Mouse (Mus musculus) cerebellum, adult 11-12 months (tissue): ENCODE measurements at regions not wholly inside any gene's neighbourhood (a gene's known extent, or its start where the extent isn't known, plus 50 kb on each side); places are given as distances from the start of the nearest gene placed in this dataset.

Experiments used
- DNase-seq: peaks from one replicate; pipeline ENCODE4 v3.0.0; 2022

DNA sequence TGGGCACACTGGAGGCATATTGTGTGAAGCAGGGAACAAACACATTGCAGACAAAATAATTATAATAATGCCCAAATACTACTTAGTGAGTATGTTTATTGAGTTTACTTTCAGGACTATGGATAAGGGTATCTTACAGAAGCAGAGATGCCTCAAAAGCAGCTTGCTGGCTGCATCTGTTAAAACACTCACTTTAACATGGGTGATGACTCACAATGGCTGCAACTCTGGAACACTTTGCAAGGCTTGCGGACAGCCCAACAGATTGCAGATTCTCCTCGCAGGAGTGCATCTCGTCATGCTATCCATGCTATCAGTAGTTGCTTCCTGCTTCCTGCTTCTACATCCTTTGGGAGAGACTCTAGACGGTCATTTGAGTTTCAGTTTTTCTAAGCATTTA lies 373.2 kb upstream of the Arpp21 start:
- no peak for DNase-seq

DNA sequence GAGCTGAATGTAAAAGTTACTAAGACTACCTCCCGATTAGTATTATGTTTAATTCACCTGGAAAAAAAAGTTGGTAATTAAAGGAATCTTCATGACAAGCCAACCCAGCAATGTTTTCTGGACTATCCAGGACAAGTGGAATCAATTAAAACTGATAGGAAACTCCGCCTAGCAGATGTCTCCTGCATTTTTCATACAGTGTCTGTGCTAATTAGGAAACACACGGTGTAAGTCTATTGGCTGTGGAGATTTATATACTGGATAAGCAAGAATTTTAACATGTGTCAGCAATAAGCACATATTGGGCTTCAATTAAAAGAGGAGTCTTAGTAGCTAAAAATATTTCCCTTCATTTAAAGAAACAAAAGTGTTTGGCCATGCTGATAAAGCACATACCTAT lies 371.5 kb upstream of the Arpp21 start:
- DNase-seq: no peak

DNA sequence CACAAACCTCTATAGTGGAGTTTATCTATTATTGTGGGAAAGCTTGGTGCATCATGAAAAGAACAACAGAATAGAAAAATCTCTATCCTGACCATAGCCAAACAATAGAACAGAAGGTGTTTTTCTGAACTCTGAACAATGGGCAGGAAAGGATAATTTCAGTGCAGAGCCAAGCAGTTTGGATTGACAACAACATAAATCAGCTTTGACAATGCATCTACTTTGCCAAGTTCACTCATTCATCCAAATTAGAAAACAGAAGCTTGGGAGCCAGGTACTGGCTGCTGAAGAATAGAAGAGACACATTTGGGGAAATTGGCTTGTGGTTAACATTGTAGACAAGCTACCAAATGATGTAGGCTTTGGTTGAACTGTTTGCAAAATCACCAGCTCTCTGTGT lies 360.0 kb upstream of the Arpp21 start:
- peak; percentile 46 for DNase-seq

DNA sequence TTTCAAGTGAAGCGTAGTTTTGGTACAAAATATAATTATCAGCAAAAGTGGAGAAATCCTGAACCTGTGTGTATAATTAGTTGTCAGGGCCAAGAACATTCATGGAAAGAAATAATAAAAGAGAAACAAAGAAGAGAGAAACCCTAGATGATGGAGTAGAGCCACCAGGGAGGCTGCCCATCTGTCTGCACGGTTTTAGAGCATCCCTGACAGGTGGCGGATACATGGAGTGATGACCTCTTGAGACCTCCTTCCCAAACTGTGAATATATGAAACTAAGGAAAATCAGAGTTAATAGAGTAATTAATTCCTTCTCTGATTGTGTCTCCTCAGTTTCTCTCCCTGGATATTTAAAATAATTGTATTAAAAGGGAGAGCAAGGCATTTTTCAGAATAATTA lies 354.5 kb upstream of the Arpp21 start:
- peak; percentile 41 for DNase-seq

DNA sequence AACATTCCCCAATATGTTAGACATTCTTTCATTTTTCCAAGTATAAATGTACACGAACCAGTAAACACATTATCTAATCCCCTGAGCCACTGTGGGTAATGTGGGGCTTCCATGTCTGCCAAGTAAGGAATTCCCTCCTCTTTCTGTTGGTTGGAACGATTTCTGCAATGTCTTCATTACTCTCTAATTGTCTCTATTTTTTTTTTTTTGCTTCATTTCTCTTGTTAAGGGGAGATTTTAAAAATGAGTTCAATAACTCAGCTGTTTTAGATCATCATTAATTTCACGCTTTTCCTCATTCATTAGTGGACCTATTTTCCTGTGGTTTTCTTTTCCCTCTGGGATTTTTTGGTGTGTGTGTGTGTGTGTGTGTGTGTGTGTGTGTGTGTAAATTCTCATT lies 337.6 kb upstream of the Arpp21 start:
- no peak for DNase-seq

DNA sequence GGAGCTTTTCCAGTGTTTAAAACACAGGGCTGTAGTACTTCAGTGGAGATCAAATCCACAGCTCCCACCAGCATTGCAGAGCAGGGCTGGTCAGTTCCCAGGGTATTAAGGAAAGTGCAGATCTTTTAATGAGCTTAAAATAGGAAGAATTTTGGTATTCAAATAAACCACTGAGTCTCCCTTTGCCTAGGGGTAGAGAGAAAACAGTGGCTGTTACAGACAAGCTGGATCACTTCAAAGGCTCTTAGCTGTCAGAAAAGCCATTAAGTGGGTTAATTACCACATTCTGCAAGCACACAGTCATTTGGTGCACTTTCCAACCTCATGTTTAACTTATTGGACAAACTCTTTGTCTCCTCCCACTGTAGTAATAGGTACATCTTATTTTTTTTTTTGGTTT lies 325.6 kb upstream of the Arpp21 start:
- DNase-seq: no peak

DNA sequence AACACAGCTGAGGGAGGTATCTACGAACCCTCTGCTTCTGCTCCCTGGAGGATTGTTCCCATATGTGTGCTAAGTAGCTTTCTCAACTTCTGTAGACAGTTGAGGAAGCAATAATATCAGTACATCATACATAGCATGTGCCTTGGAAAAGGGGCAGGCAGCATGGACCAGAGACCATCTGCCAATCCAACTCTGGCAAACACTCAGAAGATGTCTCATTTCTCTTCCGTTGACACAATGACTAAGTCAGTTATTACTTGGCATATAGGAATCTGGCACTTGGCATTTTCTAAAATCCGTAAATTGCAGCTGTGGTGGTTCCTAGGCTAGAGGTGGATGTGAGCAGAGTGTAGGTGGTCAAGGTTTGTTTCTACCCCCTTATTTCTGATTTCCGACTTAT lies 324.5 kb upstream of the Arpp21 start:
- no peak for DNase-seq

DNA sequence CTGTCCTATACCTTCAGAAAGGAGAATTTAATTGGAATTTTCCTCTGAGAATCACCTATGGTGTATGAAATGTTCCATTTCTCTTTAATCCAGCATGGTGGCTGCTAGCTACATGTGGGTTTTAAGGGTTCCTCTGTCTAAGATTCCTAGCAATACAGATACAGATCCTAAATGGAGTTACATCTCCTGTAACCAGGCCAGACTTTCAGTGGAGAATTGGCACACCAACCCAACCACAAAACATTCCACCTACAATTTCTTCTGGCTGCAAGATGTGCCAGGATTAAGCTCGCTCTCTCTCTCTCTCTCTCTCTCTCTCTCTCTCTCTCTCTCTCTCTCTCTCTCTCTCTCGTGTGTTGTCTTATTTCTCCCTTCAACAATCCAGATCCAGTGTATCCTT lies 302.2 kb upstream of the Arpp21 start:
- no peak for DNase-seq

DNA sequence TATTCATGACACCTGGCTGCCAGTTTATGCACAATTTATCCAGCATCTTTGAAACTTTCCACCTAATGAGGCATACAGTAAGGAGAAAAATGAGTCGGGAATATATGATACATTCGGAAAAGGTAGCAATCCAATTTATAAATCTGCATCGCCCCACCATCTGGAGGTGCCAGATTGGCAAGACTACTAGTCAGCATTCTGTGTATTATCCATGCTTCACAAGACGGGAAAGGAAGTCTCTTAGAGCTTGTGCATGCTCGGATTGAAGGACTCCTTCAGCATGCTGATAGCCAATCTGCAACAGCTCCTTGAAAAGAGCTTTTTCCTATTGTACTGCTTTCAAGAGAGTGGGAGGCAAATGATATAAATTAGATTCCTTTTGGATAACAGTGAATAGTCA lies 289.6 kb upstream of the Arpp21 start:
- DNase-seq: peak; percentile 67

DNA sequence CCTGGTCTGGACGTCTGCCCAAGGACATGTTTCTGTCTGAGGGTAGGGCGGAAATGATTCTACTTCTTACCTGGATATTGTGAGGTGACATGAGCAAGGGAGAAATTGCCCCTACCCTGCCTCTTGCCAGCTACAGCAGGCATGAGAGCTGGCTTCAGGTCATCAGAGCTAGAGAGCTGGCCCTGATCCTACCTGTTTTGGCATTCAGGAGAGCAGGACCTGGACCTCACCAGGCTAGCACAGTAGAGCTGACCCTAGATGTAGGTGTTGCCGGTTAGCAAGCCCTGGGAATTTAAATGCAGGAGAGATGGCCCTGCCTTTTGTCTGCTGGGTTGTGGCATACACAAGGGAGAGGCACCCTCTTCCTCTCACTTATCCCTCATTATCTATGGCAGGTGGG lies 287.5 kb upstream of the Arpp21 start:
- DNase-seq: peak; percentile 21

DNA sequence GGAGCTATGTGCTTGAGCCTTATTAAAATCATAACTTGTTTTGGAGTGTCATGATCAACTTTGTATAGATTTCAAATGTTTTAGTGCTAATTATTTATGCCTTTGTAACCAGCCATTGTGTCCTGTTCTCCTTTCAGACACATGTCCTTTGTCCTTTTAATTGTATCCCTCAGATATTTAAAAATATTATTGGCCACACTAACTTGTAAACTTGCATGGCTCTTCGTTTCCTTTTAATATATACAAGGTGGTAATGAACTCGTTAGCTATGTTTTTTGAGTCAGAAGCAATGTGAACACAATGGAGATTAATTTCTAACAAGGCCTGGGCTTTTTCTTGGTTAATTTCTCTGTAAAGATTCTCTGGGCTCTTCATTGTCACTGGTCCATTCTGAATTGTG lies 275.0 kb upstream of the Arpp21 start:
- DNase-seq: no peak

DNA sequence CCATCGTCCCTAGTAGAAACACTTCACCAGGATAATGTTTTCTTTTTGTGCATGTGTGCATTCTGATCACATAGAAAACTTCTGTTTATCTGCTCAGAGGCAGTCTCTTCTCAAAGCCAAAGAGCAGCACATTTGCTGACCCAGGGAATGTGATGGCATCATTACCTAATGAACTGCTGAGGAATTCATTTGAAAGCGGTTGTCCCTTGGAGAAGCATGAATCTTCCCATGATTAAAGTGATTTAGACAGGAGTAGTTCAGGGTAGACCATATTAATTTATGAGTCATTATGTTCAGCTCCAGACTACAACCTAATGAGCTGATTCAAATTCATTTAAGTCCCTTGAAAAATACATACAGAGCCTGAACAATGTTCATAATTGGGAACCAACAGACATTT lies 271.1 kb upstream of the Arpp21 start:
- no peak for DNase-seq

DNA sequence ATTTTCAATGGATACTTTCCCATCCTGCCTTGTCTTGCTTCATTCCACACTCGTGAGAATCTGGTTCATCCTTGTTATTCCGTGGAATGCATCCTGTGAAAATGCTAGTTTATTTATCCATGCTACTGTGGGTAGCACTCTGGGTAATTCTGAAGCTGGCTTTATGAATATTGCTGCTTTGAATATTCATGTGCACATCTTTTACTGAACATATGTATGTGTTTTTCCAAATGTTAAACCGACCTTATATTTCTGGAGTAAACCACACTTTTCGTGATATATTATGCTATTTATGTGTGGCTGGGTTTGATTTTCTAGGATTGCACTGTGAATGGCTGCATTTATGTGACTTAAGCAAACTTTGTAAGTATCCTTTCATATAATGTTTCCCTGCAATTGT lies 262.9 kb upstream of the Arpp21 start:
- no peak for DNase-seq

DNA sequence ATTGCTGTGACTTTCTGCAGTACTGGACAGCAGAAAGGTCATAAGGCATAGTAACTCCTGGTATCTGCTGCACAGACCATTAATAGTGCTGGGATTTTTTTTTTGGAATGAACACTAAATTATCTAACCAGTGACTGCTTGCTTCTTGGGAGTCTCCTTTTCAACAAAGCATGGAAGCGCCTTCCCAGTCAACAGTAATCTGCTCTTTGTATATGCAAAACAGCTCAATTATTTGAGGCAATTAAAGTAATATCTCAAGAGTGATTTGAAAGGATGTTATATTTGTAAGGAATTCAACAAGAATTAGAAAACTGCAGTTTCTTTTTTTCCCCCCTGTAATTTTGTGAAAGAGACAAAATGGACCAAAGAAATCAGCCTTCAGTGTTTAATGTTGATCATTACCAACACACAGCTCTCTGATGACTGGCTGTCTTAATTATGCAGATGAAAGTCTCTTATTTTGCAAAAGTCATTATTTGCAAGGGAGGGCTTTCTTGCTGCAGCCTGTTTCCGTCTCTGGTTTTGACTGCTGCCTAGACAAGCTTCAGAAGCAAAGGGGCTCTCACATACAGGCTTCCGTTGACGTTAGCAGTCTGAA lies 260.3 kb upstream of the Arpp21 start:
- no peak for DNase-seq

DNA sequence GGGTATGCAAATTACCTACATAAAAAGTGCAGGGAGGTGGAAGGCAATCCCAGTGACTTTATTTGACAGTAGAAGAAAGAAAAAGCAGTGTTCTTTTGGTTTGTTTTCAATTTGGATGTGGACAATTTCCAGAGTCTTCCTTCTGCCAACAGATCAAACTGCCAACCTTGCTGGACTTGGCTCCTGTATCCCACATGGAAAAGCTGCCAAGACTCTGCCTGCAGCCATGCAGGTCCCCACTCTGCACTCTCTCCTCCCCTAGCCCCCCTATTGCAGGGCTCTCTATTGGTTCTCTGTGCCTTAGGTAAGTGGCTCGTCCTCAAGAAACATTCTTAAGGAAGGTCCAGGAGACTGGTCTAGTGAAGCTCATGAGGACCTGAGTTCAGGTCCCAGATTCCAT lies 255.2 kb upstream of the Arpp21 start:
- DNase-seq: peak; percentile 86

DNA sequence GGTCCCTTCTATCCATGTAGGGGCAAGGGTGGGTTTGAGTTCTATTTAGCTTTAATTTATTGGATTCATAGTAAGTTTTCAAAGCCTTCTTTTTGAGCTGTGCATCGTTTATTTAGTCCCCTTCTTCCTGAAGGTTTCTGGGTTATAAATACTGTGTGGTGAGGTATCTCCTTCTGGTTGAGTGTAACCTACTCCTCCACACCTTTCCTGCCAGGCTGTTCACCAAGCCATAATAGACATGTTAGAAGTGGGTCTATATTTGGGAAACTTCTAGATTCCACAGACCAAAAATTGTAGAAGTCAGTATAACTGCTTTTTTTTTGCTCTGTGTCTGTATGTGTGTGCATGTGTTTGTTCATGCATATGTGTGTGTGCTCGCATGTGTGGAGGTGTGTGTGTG lies 240.9 kb upstream of the Arpp21 start:
- DNase-seq: no peak

DNA sequence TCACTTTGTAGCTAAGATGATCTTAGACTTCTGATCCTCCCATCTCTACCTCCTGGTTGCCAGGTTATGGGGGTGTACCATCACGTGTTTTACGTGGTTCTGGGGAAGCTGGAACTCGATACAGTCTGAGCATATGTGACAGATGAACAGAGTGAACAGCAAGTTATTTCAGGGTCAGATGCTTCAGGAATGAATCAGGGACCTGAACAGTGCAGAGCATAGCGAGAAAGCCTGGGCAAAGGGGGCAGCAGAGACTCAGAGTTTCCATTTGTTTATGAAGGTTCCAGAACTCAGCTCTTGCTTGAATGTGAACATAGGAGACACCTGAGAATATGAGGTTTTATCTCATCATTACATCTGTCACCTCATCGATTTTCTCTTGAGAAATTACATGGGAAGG lies 221.9 kb upstream of the Arpp21 start:
- no peak for DNase-seq

DNA sequence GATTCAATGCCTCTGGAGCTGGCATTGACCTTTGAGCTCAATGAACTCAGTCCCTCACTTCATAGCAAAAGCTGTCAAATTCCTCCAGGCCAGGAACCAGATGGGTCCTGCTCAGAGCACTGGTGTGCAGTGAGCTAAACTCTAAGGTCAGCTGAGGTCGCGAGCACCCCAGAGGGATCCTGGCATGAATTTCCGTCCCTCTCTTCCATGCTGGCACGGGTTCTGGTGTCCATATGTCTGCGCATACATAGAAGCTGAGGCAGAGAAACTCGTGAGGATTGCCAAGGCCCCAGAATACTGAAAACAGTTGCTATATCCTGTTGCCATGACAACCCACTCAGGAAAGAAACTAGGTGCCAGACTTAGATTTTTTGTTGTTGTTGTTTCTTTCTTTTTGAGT lies 219.0 kb upstream of the Arpp21 start:
- DNase-seq: peak; percentile 97

DNA sequence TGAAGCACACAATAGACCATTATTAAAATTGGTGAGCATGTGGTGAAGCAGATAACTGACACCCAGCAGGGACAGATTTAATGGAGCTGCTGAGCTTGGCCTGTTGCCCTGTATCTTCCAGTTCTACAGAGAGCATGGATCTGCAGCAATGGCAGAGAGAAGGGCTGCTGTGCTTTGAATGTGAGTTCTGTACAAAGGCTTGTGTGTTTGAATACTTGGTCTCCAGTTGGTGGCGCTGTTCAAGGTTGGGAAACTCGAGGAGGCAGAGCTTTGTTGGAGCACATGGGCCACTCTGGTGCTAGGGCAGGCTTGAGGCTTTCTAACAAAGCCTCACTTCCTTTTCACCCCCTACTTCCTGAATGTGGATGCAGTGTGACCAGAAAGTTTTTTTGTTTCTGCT lies 211.8 kb upstream of the Arpp21 start:
- DNase-seq: peak; percentile 79

DNA sequence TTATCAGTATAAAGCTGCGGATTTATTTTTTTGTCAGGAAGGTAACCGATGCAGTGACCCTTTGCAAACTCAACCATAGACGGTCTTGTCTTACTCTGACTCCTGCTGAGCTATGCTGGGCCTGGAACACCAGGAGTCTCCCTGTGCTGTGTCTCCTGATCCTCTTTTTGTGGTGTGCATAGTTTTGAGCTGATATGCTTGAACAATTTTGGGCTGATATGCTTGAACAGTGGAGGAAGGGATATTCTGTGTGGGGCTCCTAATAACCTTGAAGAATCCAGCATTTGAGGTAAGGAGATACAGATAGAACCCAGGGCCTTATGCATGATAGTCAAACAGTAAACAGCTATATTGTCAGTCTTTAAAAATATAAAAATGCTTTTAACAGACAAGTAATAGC lies 211.2 kb upstream of the Arpp21 start:
- DNase-seq: no peak

DNA sequence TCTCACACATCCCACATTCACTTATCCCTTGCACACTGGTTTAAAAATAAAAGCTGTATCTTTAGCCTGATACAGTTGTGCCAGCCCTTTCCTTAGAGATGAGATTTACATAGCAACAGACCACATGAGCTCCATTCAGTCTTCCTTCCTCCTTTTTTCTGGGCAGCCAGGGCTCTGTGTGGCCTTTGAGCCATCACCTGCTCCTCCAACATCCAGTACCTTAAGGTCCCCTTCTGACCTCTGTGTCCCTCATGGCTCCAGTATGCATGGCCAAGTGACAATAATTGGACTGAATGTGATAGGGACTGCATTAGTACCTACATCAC lies 210.3 kb upstream of the Arpp21 start:
- no peak for DNase-seq

DNA sequence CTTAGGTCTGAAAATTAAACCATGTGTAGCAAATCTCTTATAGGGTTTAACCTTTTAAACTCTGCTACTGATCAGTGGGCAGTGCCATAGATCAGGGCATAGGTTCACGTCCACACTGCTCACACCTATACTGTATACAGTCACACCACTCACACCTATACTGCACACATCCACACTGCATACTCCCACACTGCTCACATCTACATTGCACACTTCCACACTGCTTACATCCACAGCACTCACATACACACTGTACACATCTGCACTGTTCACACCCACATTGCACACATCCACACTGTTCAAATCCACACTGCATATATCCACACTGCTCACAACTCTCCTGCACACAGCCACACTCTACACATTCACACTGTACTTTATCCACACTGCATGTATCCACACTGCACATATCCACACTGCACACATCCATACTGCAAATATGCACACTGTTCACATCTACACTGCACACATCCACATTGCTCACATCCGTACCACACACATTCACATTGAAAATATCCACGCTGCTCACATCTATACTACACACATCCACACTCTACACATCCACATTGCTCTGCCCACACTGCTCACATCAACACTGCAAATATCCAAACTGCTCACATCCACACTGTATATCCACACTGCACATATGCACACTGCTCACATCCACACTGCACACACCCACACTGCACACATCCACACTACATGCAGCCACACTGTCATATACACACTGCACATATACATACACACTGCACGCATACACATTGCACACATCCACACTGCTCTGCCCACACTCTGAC lies 209.7 kb upstream of the Arpp21 start:
- no peak for DNase-seq

DNA sequence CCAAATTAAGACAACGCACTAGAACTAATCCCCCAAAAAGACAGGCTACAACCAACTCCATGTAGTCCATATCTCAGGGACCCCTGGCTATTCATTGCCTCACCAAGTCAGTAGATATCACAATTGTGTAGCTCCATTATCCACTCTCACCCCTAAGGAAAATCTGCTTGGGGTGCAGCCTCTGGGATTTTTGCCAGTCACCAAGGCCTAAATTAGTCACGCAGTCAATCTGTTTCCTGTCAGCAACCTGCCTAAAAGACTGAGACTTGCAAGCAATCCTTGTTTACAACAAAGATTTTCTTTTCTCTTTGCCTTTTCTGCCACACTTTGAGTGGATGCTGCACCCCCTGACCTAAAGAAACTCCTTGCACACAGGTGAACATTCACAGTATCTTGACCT lies 208.5 kb upstream of the Arpp21 start:
- peak; percentile 49 for DNase-seq

DNA sequence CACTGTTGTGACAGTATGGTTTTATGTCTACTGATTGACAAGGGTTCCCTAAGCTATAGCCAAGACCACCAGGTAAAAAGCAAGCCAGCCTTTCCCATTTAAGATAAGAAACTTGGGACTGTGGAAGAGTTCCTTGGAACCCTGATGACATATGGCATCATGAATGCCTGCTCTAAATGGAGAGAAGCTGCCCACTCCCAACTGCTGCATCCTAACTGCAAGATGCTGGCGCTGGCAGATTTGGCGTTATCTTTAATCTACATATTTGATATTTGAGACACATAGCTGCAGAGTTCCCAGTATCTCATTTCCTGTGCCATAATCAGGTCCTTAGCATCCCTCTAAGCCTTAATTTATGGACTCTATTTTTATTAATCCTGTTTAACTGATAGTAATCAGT lies 200.4 kb upstream of the Arpp21 start:
- DNase-seq: no peak

DNA sequence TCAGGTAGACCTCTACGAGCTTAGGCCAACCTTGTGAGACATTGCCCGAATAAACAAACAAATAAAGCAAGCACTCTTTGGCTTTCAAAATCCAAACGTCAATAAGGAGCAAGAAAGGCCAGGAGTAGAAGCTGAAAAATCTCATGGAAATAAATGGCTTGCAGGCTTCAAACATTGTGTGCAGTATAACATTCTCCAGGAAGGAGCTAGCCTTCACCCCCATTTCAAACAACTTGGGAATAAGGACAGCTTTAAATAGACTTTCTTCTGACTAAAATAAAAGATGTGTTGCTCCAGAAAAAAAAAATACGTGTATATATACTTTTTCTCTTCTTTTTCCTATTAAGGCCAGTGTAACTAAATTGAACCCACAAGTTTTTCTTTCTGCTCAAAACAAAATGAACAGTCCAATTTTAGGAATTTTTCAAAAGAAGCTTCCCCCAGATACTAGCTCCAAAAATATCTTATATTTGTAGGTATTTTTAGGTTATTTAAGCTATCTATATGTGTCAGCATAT lies 196.2 kb upstream of the Arpp21 start:
- no peak for DNase-seq
